Mouse (Mus musculus) hindbrain, postnatal 0 days (tissue): ENCODE measurements around the gene Shank2. TPM values are rescaled to one million over a fixed set of nuclear protein-coding genes. Genes with fewer than 3 reads are reported as not detected.

ENCODE experiments used
- ATAC-seq: fragments of 200-750 bp; cut with Nextera tagmentation; 2 replicates; pipeline ENCODE4 v1.8.0; 2017; ENCODE audit warnings: mild to moderate bottlenecking, moderate TSS enrichment, moderate library complexity
- DNase-seq: peaks from one replicate; pipeline ENCODE4 v3.0.0-alpha.2; 2015; ENCODE audit warnings: low spot score
- H3K27ac ChIP-seq: fragments of 300-500 bp; sonication (generic); 2 replicates; pipeline ENCODE4 v1.5.1; 2014; ENCODE audit warnings: mild to moderate bottlenecking
- H3K27me3 ChIP-seq: fragments of 300-500 bp; sonication (generic); 2 replicates; pipeline ENCODE4 v1.6.1; 2014; ENCODE audit warnings: low read length, mixed read lengths; ENCODE audit not compliant: insufficient read depth
- H3K36me3 ChIP-seq: fragments of 300-500 bp; sonication (generic); 2 replicates; pipeline ENCODE4 v1.6.1; 2014; ENCODE audit warnings: low read length, mixed read lengths; ENCODE audit not compliant: insufficient read depth
- H3K4me1 ChIP-seq: fragments of 300-500 bp; sonication (generic); 2 replicates; pipeline ENCODE4 v1.6.1; 2014; ENCODE audit warnings: antibody characterized with exemption, low read length, mixed read lengths; ENCODE audit not compliant: insufficient read depth
- H3K4me2 ChIP-seq: fragments of 300-500 bp; sonication (generic); 2 replicates; pipeline ENCODE4 v1.6.1; 2014; ENCODE audit warnings: low read depth, mild to moderate bottlenecking, low read length, moderate library complexity, mixed read lengths
- H3K4me3 ChIP-seq: fragments of 300-500 bp; sonication (generic); 2 replicates; pipeline ENCODE4 v1.5.1; 2014; ENCODE audit warnings: low read length
- H3K9ac ChIP-seq: fragments of 300-500 bp; sonication (generic); replicated peaks from 2 replicates; pipeline ENCODE4 v1.6.1; 2014; ENCODE audit warnings: mild to moderate bottlenecking, low read length, moderate library complexity, mixed read lengths
- H3K9me3 ChIP-seq: fragments of 300-500 bp; sonication (generic); 2 replicates; pipeline ENCODE4 v1.6.1; 2016; ENCODE audit warnings: low read length, mixed read lengths
- CTCF ChIP-seq: IDR thresholded peaks from 2 replicates; pipeline ENCODE4 v1.5.1; 2016; ENCODE audit warnings: antibody characterized with exemption, control low read depth, low read depth
- WGBS: fragments of 180-500 bp; shearing (Covaris S2); extraction: QIAGEN DNeasy Blood & Tissue Kit; methylation state at CpG from one replicate; pipeline ENCODE4 v1.1.7; 2014; 5-methylcytosine and 5-hydroxymethylcytosine counted together
- polyA plus RNA-seq: library from polyadenylated mRNA; unstranded; fragments of >200 nt; fragmentation: Nextera tagmentation; extraction: Ambion mirVana; gene quantifications from 2 replicates; pipeline ENCODE4 v1.2.1, GENCODE M21; 2015
- total RNA-seq: library from RNA; depleted of rRNA; stranded (reverse); fragments of >200 nt; gene quantifications from 2 replicates; pipeline ENCODE4 v1.2.3, GENCODE M21; 2014

Gene Shank2
- total and polyA plus RNA-seq, 2 experiments from 2014 or later: 8.4 to 28.0 TPM

- Histone ChIP-seq H3K27ac (no peak overlapping the region), H3K4me1 (peaks cover 8% of the 10 kb centered on the region), H3K9ac (no peak overlapping the region), H3K4me2 (no peak overlapping the region), H3K27me3 (no peaks in the 10 kb centered on the region), H3K36me3 (no peaks in the 10 kb centered on the region), H3K4me3 (no peak overlapping the region), H3K9me3 (no peaks in the 10 kb centered on the region)
- ATAC-seq: no peak
- WGBS: 96% methylated on average over 6 of the region's 6 CpGs
- TF ChIP-seq CTCF: no peak
- no peak for DNase-seq
Observed at GRCm38 (mm10) chr7:144179436-144179835, 177.7 kb downstream of the Shank2 start.

GRCm38 (mm10) chr7:144180885-144181284, 179.2 kb downstream of the Shank2 start:
- Histone ChIP-seq H3K27ac (no peak overlapping the region), H3K4me1 (no peaks in the 10 kb centered on the region; the same call in 1 of the 2 replicates), H3K27me3 (no peaks in the 10 kb centered on the region), H3K9me3 (no peaks in the 10 kb centered on the region), H3K4me3 (no peak overlapping the region), H3K36me3 (no peaks in the 10 kb centered on the region), H3K4me2 (no peak overlapping the region), H3K9ac (no peak overlapping the region)
- peak; percentile 88 for TF ChIP-seq CTCF
- peak; percentile 84 for DNase-seq
- WGBS: 24% methylated on average over 6 of the region's 6 CpGs
- peak; percentile 71 for ATAC-seq

GRCm38 (mm10) chr7:144187869-144188430, 186.2 kb downstream of the Shank2 start:
- H3K4me3 ChIP-seq: no peak overlapping the region
- H3K9ac ChIP-seq: no peak overlapping the region
- DNase-seq: no peak
- WGBS: 62% methylated on average over 11 of the region's 11 CpGs
- no peak for ATAC-seq
- H3K27ac ChIP-seq: no peak overlapping the region
- H3K4me1 ChIP-seq: no peaks in the 10 kb centered on the region
- H3K36me3 ChIP-seq: 0 out of 2 replicates have a peak, but pooled peaks cover 4% of the 10 kb centered on the region
- no peak overlapping the region for H3K4me2 ChIP-seq
- no peaks in the 10 kb centered on the region for H3K27me3 ChIP-seq
- no peaks in the 10 kb centered on the region for H3K9me3 ChIP-seq
- no peak for TF ChIP-seq CTCF

- ATAC-seq (no peak), DNase-seq (no peak)
- 67% methylated on average over 4 of the region's 4 CpGs for WGBS
- no peaks in the 10 kb centered on the region for H3K9me3 ChIP-seq
- H3K4me2 ChIP-seq: no peak overlapping the region
- no peaks in the 10 kb centered on the region for H3K27me3 ChIP-seq
- no peaks in the 10 kb centered on the region for H3K4me1 ChIP-seq
- H3K27ac ChIP-seq: no peak overlapping the region
- no peak overlapping the region for H3K9ac ChIP-seq
- H3K4me3 ChIP-seq: no peak overlapping the region
- TF ChIP-seq CTCF: no peak
- H3K36me3 ChIP-seq: 0 out of 2 replicates have a peak, but pooled peaks cover 7% of the 10 kb centered on the region
Observed at GRCm38 (mm10) chr7:144189446-144189845, 187.7 kb downstream of the Shank2 start.

GRCm38 (mm10) chr7:144198491-144198890, 196.8 kb downstream of the Shank2 start:
- no peaks in the 10 kb centered on the region for H3K36me3 ChIP-seq
- no peak overlapping the region for H3K9ac ChIP-seq
- TF ChIP-seq CTCF: no peak
- H3K27ac ChIP-seq: no peak overlapping the region
- H3K4me2 ChIP-seq: no peak overlapping the region
- H3K27me3 ChIP-seq: no peaks in the 10 kb centered on the region
- DNase-seq (no peak), ATAC-seq (no peak)
- no peaks in the 10 kb centered on the region for H3K4me1 ChIP-seq
- 89% methylated on average over 2 of the region's 2 CpGs for WGBS
- H3K9me3 ChIP-seq: no peaks in the 10 kb centered on the region
- H3K4me3 ChIP-seq: no peak overlapping the region

GRCm38 (mm10) chr7:144202017-144202682, 200.4 kb downstream of the Shank2 start:
- H3K4me1 ChIP-seq: peaks cover 6% of the 10 kb centered on the region
- TF ChIP-seq CTCF: no peak
- no peaks in the 10 kb centered on the region for H3K27me3 ChIP-seq
- no peak overlapping the region for H3K4me2 ChIP-seq
- 72% methylated on average over 7 of the region's 7 CpGs for WGBS
- no peak for DNase-seq
- ATAC-seq: no peak
- no peak overlapping the region for H3K9ac ChIP-seq
- no peaks in the 10 kb centered on the region for H3K36me3 ChIP-seq
- no peaks in the 10 kb centered on the region for H3K9me3 ChIP-seq
- no peak overlapping the region for H3K27ac ChIP-seq
- H3K4me3 ChIP-seq: no peak overlapping the region

- Histone ChIP-seq H3K27ac (no peak overlapping the region), H3K36me3 (no peaks in the 10 kb centered on the region), H3K9ac (no peak overlapping the region), H3K4me3 (no peak overlapping the region), H3K4me1 (peaks cover 6% of the 10 kb centered on the region), H3K27me3 (no peaks in the 10 kb centered on the region), H3K4me2 (no peak overlapping the region), H3K9me3 (no peaks in the 10 kb centered on the region)
- no peak for ATAC-seq
- DNase-seq: no peak
- 32% methylated on average over 3 of the region's 3 CpGs for WGBS
- no peak for TF ChIP-seq CTCF
Observed at GRCm38 (mm10) chr7:144204290-144204689, 202.6 kb downstream of the Shank2 start.
